Mouse (Mus musculus) brain, embryonic 14.5 days (tissue): ENCODE data around the gene Afdn.

Source experiments
- CTCF ChIP-seq: fragments of 200-500 bp; IDR thresholded peaks from 2 replicates; pipeline ENCODE4 v1.5.1; 2012; ENCODE audit warnings: inconsistent platforms, mild to moderate bottlenecking, moderate library complexity, borderline replicate concordance; ENCODE audit not compliant: insufficient read depth, insufficient read length; ENCODE audit errors: extremely low read depth
- POLR2A ChIP-seq: fragments of 200-500 bp; IDR thresholded peaks from 2 replicates; pipeline ENCODE4 v1.6.1; 2012; ENCODE audit warnings: mild to moderate bottlenecking, inconsistent platforms, borderline replicate concordance; ENCODE audit not compliant: poor library complexity, insufficient read depth, insufficient read length, severe bottlenecking; ENCODE audit errors: extremely low read depth

GRCm38 (mm10) chr17:13739981-13740380, 20.4 kb upstream of the Afdn start:
- TF ChIP-seq POLR2A (no peak), CTCF (no peak)
